Mouse (Mus musculus) forebrain, embryonic 16.5 days (tissue): ENCODE results near the gene Ccdc66. TPM values are rescaled to one million over a fixed set of nuclear protein-coding genes. Genes with fewer than 3 reads are reported as not detected.

Experiments used
- ATAC-seq: fragments of 200-750 bp; cut with Nextera tagmentation; 2 replicates; pipeline ENCODE4 v1.8.0; 2017; ENCODE audit warnings: mild to moderate bottlenecking, moderate library complexity
- H3K27ac ChIP-seq: fragments of 300-500 bp; sonication (generic); 2 replicates; pipeline ENCODE4 v1.5.1; 2014; ENCODE audit warnings: low read length, control low read depth
- H3K27me3 ChIP-seq: fragments of 300-500 bp; sonication (generic); replicated peaks from 2 replicates; pipeline ENCODE4 v1.6.1; 2014; ENCODE audit warnings: low read length; ENCODE audit not compliant: control insufficient read depth, insufficient read depth
- H3K36me3 ChIP-seq: fragments of 300-500 bp; sonication (generic); 2 replicates; pipeline ENCODE4 v1.6.1; 2014; ENCODE audit not compliant: control insufficient read depth, insufficient read depth
- H3K4me1 ChIP-seq: fragments of 300-500 bp; sonication (generic); replicated peaks from 2 replicates; pipeline ENCODE4 v1.6.1; 2014; ENCODE audit warnings: low read length; ENCODE audit not compliant: control insufficient read depth, insufficient read depth
- H3K4me2 ChIP-seq: fragments of 300-500 bp; sonication (generic); 2 replicates; pipeline ENCODE4 v1.6.1; 2014; ENCODE audit warnings: mild to moderate bottlenecking, low read length, control low read depth
- H3K4me3 ChIP-seq: fragments of 300-500 bp; sonication (generic); replicated peaks from 2 replicates; pipeline ENCODE4 v1.5.1; 2014; ENCODE audit warnings: mild to moderate bottlenecking, low read length, control low read depth
- H3K9ac ChIP-seq: fragments of 300-500 bp; sonication (generic); replicated peaks from 2 replicates; pipeline ENCODE4 v1.6.1; 2014; ENCODE audit warnings: low read depth, low read length, control low read depth
- H3K9me3 ChIP-seq: fragments of 300-500 bp; sonication (generic); 2 replicates; pipeline ENCODE4 v1.6.1; 2016; ENCODE audit warnings: low read length; ENCODE audit not compliant: control insufficient read depth
- WGBS: fragments of 180-500 bp; shearing (Covaris S2); extraction: QIAGEN DNeasy Blood & Tissue Kit; methylation state at CpG from one replicate; pipeline ENCODE4 v1.1.7; 2014; 5-methylcytosine and 5-hydroxymethylcytosine counted together
- polyA plus RNA-seq: library from polyadenylated mRNA; unstranded; fragments of >200 nt; fragmentation: Nextera tagmentation; extraction: Ambion mirVana; gene quantifications from 2 replicates; pipeline ENCODE4 v1.2.1, GENCODE M21; 2015

Ccdc66 gene
- polyA plus RNA-seq, 1 experiment from 2014 or later: 16.1 TPM

DNA sequence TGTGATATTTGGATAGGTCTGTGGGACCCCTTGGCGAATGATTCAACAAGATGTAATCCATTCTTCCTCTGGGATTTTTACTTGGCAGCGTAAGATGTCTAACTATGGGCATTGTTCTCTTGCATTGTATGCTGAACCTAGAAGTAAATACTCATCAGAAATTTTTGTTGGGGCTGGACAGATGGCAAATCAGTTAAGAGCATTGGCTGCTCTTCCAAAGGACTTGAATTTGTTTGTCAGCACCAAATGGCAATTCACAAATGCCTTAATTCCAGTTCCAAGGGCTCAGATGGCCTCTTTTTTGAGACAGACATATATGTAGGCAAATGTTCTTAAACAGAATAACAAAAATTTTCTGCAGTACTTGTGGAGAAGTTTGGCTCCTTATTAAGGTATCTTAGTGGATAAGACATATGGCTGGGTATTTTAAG, 63.4 kb downstream of the Ccdc66 start:
- no peak for ATAC-seq

DNA sequence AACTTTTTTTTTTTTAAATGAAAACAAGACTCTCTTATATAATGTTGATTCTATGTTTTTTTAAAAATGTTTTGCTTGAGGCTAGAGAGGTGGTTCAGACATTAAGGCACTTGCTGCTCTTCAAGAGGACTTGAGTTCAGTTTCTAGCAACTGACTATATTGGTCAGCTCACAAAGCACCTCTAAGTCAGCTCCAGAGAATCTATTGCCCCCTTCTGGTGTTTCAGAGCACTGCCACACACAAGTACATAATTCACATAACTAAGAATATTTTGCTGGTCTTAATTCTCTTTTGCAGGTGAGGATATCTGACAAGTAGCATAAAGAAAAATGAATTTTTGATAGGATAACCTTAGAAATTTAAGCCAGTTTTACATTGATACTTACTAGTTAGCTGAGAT, 67.3 kb downstream of the Ccdc66 start:
- Histone ChIP-seq H3K4me2 (no peak overlapping the region), H3K9ac (no peak overlapping the region), H3K9me3 (no peaks in the 10 kb centered on the region), H3K27me3 (no peaks in the 10 kb centered on the region), H3K4me3 (no peak overlapping the region), H3K27ac (no peak overlapping the region), H3K36me3 (peaks cover 10% of the 10 kb centered on the region), H3K4me1 (0 out of 2 replicates have a peak, but pooled peaks cover 4% of the 10 kb centered on the region)
- ATAC-seq: no peak

More for the DNA sequence above, 63.4 kb downstream of the Ccdc66 start:
- H3K9me3 ChIP-seq: no peaks in the 10 kb centered on the region
- 64% methylated on average over 2 of the region's 2 CpGs for WGBS
- H3K36me3 ChIP-seq: peaks cover 19% of the 10 kb centered on the region
- no peak overlapping the region for H3K9ac ChIP-seq
- no peak overlapping the region for H3K27ac ChIP-seq
- no peak overlapping the region for H3K4me3 ChIP-seq
- H3K4me2 ChIP-seq: no peak overlapping the region
- H3K27me3 ChIP-seq: no peaks in the 10 kb centered on the region
- H3K4me1 ChIP-seq: 0 out of 2 replicates have a peak, but pooled peaks cover 4% of the 10 kb centered on the region

DNA sequence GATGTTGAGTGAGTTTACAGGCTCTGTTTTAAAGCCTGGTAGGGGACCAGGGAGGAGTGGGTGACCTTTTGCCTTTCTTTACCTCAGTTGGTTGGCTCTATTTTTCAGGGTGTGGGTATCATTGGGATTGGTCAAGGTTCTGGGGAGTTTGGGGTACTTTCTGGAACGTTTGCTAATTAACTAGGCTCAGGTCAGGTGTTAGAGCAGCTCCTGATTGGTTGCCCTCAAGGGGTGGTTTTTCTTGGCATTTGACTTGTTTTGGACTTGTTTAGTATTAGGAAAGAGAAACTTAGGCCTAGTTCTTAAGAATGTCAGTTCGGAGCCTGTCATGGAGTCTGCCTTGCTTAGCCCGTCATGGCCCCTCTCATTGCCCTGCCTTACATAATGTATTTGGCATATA, 71.4 kb downstream of the Ccdc66 start:
- Histone ChIP-seq H3K4me2 (no peak overlapping the region), H3K9ac (no peak overlapping the region), H3K36me3 (peaks cover 4% of the 10 kb centered on the region; the same call in 1 of the 2 replicates), H3K27ac (no peak overlapping the region), H3K4me1 (no peaks in the 10 kb centered on the region), H3K4me3 (no peak overlapping the region), H3K9me3 (no peaks in the 10 kb centered on the region), H3K27me3 (no peaks in the 10 kb centered on the region)
- no peak for ATAC-seq
- 90% methylated on average over 3 of the region's 3 CpGs for WGBS

DNA sequence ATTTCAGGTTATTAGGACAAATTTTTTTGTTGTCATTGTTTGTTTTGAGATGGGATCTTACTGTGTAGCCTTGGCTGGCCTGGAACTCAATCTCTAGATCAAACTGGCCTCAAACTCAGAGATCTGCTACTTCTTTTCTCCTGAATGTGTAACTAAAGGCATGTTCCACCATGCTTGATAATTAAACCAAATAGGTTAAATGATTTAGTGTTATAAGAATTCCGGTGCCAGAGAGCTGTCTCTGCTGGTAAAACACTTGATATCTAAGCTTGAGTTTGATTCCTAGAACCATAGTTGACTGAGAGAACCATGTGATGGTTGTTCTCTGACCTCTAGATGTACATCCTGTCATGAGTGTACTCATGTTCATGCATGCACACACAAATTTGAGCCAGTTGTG, 72.1 kb downstream of the Ccdc66 start:
- ATAC-seq: no peak
- Histone ChIP-seq H3K36me3 (peaks cover 4% of the 10 kb centered on the region; the same call in 1 of the 2 replicates), H3K4me1 (no peaks in the 10 kb centered on the region), H3K4me3 (no peak overlapping the region), H3K27ac (no peak overlapping the region), H3K9me3 (no peaks in the 10 kb centered on the region), H3K4me2 (no peak overlapping the region), H3K9ac (no peak overlapping the region), H3K27me3 (no peaks in the 10 kb centered on the region)
- 100% methylated on average over 1 of the region's 1 CpGs for WGBS

DNA sequence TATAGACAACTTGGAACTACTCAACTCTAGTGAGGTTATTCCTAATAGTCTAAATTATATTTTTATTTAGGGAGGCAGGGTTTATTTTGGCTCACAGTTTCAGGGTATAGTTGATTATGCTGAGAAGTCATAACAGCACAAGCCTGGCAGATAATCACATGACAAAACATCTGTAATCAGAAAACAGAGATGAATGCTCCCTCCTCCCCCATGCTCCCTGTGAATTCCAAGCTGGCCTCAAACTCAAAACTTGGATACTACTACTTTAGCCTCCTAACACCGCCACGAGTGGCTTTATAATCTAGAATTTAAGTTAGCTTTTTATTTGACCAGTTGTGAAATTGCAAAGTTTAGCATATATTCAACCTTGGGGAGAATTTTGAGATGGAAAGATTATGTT, 76.2 kb downstream of the Ccdc66 start:
- peaks cover 8% of the 10 kb centered on the region for H3K9me3 ChIP-seq
- no peak overlapping the region for H3K4me3 ChIP-seq
- peaks cover 6% of the 10 kb centered on the region; the same call in 1 of the 2 replicates for H3K4me1 ChIP-seq
- H3K27ac ChIP-seq: no peak overlapping the region
- H3K27me3 ChIP-seq: no peaks in the 10 kb centered on the region
- WGBS: 98% methylated on average over 2 of the region's 2 CpGs
- no peak for ATAC-seq
- no peak overlapping the region for H3K9ac ChIP-seq
- H3K36me3 ChIP-seq: peaks cover 4% of the 10 kb centered on the region; the same call in 1 of the 2 replicates
- no peak overlapping the region for H3K4me2 ChIP-seq

Other genes with a start within 250 kb of the Ccdc66 start
- gene Fam208a, start 79.6 kb downstream of the Ccdc66 start, polyA plus RNA-seq: 13.7 and 17.4 TPM in 2 replicates
- gene Erc2, start 114.0 kb upstream of the Ccdc66 start, polyA plus RNA-seq: 62.2 and 78.0 TPM in 2 replicates